Mouse (Mus musculus) mesoderm, embryonic 11.5 days (tissue): ENCODE measurements around the gene Vmn1r137.
"Not testable (repeated sequence)": the region's sequence is repeated elsewhere in the genome, so short reads cannot be mapped to it uniquely, and the experiment has no call there.

Source experiments
- DNase-seq: peaks from one replicate; pipeline ENCODE4 v3.0.0-alpha.2; 2012; ENCODE audit warnings: low read depth, low spot score

Gene Vmn1r137

GRCm38 (mm10) chr7:21994287-21994686, at the start of gene Vmn1r137:
Vmn1r137 (plus strand) TSS chr7:21994587.
- not testable (repeated sequence) for DNase-seq

- DNase-seq, result not testable (repeated sequence)
Observed at GRCm38 (mm10) chr7:22028797-22029196, 34.4 kb downstream of the Vmn1r137 start, which contains the start of gene Vmn1r138. Vmn1r138 (minus strand) TSS chr7:22028897.
